Mouse (Mus musculus) brain, embryonic 14.5 days (tissue): ENCODE measurements around the gene Rad51b.

Experiments used
- CTCF ChIP-seq: fragments of 200-500 bp; IDR thresholded peaks from 2 replicates; pipeline ENCODE4 v1.5.1; 2012; ENCODE audit warnings: inconsistent platforms, mild to moderate bottlenecking, moderate library complexity, borderline replicate concordance; ENCODE audit not compliant: insufficient read depth, insufficient read length; ENCODE audit errors: extremely low read depth
- POLR2A ChIP-seq: fragments of 200-500 bp; IDR thresholded peaks from 2 replicates; pipeline ENCODE4 v1.6.1; 2012; ENCODE audit warnings: mild to moderate bottlenecking, inconsistent platforms, borderline replicate concordance; ENCODE audit not compliant: poor library complexity, insufficient read depth, insufficient read length, severe bottlenecking; ENCODE audit errors: extremely low read depth

GRCm38 (mm10) chr12:79627351-79628120 lies 330.5 kb downstream of the Rad51b start:
- TF ChIP-seq CTCF (no peak), POLR2A (no peak)
